Mouse (Mus musculus) c-Kit-positive CD71-positive TER-119-positive erythroid progenitor cells, embryonic 14.5 days (primary cell): ENCODE data around the gene Acap1.
A peak's percentile ranks its signal among the peaks of the same experiment; 100 is the strongest.
"Not testable (repeated sequence)": the region's sequence is repeated elsewhere in the genome, so short reads cannot be mapped to it uniquely, and the experiment has no call there.

Source experiments
- DNase-seq: peaks from one replicate; pipeline ENCODE4 v3.0.0-alpha.2; 2013; ENCODE audit warnings: low spot score

Gene Acap1

GRCm38 (mm10) chr11:69876186-69876585 is 19.2 kb downstream of the Acap1 start:
- DNase-seq: no peak

GRCm38 (mm10) chr11:69872451-69872850 is 22.9 kb downstream of the Acap1 start:
- no peak for DNase-seq

GRCm38 (mm10) chr11:69871822-69872221 is 23.5 kb downstream of the Acap1 start:
- no peak for DNase-seq

- no peak for DNase-seq
Measured at GRCm38 (mm10) chr11:69870289-69871069, 24.9 kb downstream of the Acap1 start.

GRCm38 (mm10) chr11:69867335-69867734 is 28.0 kb downstream of the Acap1 start:
- DNase-seq: no peak

DNA sequence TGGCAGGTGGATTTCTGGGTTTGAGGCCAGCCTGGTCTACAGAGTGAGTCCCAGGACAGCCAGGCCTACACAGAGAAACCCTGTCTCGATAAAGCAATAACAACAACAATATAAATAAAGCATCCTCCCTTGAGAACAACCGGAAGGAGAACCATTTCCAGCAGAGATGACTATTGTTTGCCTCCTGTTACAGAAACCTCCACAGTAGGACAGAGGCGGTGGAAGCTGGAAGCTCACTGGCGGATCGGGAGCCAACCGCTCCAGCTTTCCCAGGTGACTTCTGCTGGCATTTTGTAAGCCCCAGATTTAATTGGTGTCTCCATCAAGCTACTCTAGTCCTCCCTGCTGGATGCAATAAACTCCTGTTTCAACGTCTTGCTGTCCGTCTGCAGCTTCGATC is 29.8 kb downstream of the Acap1 start:
- no peak for DNase-seq

GRCm38 (mm10) chr11:69864138-69864860 is 31.0 kb downstream of the Acap1 start:
- DNase-seq: no peak

- DNase-seq: not testable (repeated sequence)
Measured at GRCm38 (mm10) chr11:69863729-69864128, 31.6 kb downstream of the Acap1 start.

DNA sequence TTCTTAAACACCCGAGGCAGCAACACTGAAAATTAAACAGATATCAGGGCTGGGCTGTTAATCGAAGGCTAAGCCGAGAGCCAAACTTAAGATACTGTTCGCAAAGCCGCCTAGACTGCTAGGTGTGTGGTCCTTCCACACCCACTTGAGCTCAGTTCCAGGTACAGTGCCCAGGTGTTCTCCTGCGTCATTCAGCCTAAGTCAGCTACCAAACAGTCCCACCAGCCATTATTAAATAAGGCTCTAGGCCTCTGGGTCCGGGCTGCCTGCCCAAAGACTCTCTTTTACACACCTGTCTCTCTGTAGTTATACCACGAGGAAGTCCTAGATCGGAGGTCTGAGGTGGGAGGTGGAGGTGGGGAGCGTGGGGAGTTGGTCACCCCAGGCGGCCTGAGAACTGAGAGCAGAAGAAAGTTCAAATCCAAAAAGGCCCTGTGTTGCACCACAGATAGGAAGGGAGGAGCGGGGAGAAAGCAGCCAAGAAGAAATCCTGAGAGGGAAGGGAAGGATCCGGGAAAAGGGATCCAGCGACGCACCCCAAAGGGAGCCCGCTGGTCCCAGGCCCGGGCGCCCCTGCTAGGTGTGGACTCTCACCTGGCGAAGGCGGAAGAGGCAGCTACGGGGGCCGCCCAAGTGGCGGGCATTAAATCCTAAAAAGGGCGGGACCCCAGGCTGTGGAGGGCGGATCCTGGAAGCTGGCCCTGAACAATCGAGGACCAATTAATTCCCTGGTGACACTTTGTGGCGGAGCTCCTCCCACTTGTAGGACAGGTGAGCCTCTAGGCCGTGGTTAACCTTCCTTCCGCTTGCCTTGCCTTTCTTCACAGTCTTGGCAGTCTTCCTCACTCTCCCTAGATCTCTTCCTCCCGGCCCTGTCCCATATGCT is 37.0 kb downstream of the Acap1 start, which contains the start of gene Tnk1:
Gene Tnk1, minus strand, starts transcription at position 618 of the 886 bp plus-strand sequence.
- no peak for DNase-seq

DNA sequence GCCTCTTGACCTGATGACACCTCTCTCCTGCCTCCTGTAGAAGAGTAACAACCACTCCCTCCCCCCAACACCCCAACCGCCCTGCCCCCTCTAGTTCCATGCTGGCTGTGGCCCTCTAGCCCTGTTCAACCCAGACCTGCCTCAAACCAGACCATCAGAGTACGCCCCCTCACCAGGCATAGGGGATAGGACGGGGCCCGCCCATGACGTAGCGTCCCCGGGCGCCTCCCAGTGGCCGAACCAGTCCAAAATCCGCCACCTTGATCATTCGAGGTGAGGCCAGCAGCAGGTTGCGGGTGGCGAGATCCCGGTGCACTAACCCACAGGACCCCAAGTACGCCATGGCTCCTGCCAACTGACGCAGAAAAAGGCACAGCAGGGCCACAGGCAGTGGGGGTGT is 40.0 kb downstream of the Acap1 start:
- DNase-seq: no peak

GRCm38 (mm10) chr11:69854680-69855079 is 40.7 kb downstream of the Acap1 start:
- no peak for DNase-seq

DNA sequence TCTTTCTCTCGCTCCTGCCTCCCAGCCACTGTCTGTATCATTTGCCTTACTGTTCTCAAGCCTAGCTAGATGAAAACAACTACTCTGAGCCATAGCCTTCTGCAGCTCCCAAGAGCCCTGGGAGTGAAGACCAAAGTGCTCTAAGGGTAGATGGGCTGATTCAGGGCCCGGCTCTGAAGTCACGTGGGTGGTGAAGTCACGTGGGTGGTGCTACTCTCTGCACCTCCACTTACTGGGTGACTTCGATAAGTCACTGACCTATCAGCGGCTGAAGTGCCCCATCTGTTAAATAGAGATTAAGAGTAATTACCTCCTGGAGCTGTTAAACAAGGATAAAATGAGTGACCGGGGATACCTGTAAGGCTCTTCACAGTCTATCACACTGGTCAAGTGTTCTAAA is 41.3 kb downstream of the Acap1 start:
- DNase-seq: peak; percentile 98

GRCm38 (mm10) chr11:69850754-69851153 is 44.6 kb downstream of the Acap1 start:
- DNase-seq: no peak

GRCm38 (mm10) chr11:69849884-69850283 is 45.5 kb downstream of the Acap1 start:
- DNase-seq: no peak

- no peak for DNase-seq
Measured at GRCm38 (mm10) chr11:69849128-69849527, 46.2 kb downstream of the Acap1 start.

- no peak for DNase-seq
Measured at GRCm38 (mm10) chr11:69848021-69848420, 47.3 kb downstream of the Acap1 start.

GRCm38 (mm10) chr11:69846738-69847688 is 48.3 kb downstream of the Acap1 start:
- DNase-seq: peak; percentile 53

- DNase-seq: peak; percentile 86
Measured at GRCm38 (mm10) chr11:69846198-69846680, 49.1 kb downstream of the Acap1 start, which contains the start of gene Plscr3. TSS of gene Plscr3 (plus strand) at chr11:69846376.

DNA sequence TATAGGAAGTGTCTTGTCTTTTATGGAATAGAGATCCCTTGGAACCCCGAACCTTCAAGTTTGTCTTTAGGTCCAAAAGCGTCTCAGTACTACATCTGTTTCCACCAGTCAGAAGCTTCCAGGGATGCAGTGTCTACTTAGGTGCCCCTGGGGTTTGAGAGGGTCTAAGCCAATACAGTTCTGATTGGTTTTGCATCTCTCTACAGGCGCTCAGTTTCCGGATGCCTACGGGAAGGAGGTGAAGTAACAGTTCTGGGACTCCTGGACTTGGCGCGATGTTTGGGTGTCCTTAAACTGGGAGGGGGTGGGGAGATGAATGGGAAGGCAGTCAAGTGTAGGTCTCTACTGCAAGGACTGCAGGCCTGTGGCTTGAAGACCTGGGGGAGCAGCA is 56.6 kb downstream of the Acap1 start:
- DNase-seq: peak; percentile 38

- peak; percentile 97 for DNase-seq
Measured at GRCm38 (mm10) chr11:69837952-69838713, 57.2 kb downstream of the Acap1 start, which contains the start of gene Tmem256. TSS of gene Tmem256 (plus strand) at chr11:69838514.
